Mouse (Mus musculus) heart, embryonic 12.5 days (tissue): ENCODE measurements around the gene Sobp. TPM values are rescaled to one million over a fixed set of nuclear protein-coding genes. Genes with fewer than 3 reads are reported as not detected.

Source experiments
- ATAC-seq: fragments of 200-750 bp; cut with Nextera tagmentation; 2 replicates; pipeline ENCODE4 v1.8.0; 2017; ENCODE audit warnings: moderate TSS enrichment, moderate library complexity; ENCODE audit not compliant: insufficient number of reproducible peaks, low FRiP score
- H3K27ac ChIP-seq: fragments of 300-500 bp; sonication (generic); 2 replicates; pipeline ENCODE4 v1.5.1; 2016; ENCODE audit warnings: mild to moderate bottlenecking, moderate library complexity; ENCODE audit not compliant: poor library complexity, severe bottlenecking
- H3K27me3 ChIP-seq: fragments of 300-500 bp; sonication (generic); replicated peaks from 2 replicates; pipeline ENCODE4 v1.6.1; 2016; ENCODE audit warnings: mild to moderate bottlenecking, moderate library complexity
- H3K36me3 ChIP-seq: fragments of 300-500 bp; sonication (generic); 2 replicates; pipeline ENCODE4 v1.6.1; 2016; ENCODE audit warnings: mild to moderate bottlenecking, moderate library complexity
- H3K4me1 ChIP-seq: fragments of 300-500 bp; sonication (generic); replicated peaks from 2 replicates; pipeline ENCODE4 v1.6.1; 2016; ENCODE audit warnings: mild to moderate bottlenecking
- H3K4me2 ChIP-seq: fragments of 300-500 bp; sonication (generic); 2 replicates; pipeline ENCODE4 v1.6.1; 2016; ENCODE audit warnings: mild to moderate bottlenecking, moderate library complexity
- H3K4me3 ChIP-seq: fragments of 300-500 bp; sonication (generic); 2 replicates; pipeline ENCODE4 v1.5.1; 2016; ENCODE audit warnings: mild to moderate bottlenecking
- H3K9ac ChIP-seq: fragments of 300-500 bp; sonication (generic); 2 replicates; pipeline ENCODE4 v1.6.1; 2016; ENCODE audit warnings: mild to moderate bottlenecking, moderate library complexity
- H3K9me3 ChIP-seq: fragments of 300-500 bp; sonication (generic); replicated peaks from 2 replicates; pipeline ENCODE4 v1.6.1; 2016; ENCODE audit warnings: mild to moderate bottlenecking, moderate library complexity
- WGBS: fragments of 180-500 bp; shearing (Covaris S2); methylation state at CpG from one replicate; pipeline ENCODE4 v1.1.7; 2016; 5-methylcytosine and 5-hydroxymethylcytosine counted together
- polyA plus RNA-seq: library from polyadenylated mRNA; unstranded; fragments of >200 nt; fragmentation: Nextera tagmentation; extraction: Ambion mirVana; gene quantifications from 2 replicates; pipeline ENCODE4 v1.2.1, GENCODE M21; 2016

The Sobp gene
- polyA plus RNA-seq, 1 experiment from 2014 or later: 3.1 TPM

GRCm38 (mm10) chr10:42972504-42973172 is 201.7 kb downstream of the Sobp start:
- H3K9ac ChIP-seq: no peak overlapping the region
- no peak overlapping the region for H3K27ac ChIP-seq
- peak; percentile 45; the same call in 1 of the 2 replicates for ATAC-seq
- no peaks in the 10 kb centered on the region for H3K36me3 ChIP-seq
- H3K4me1 ChIP-seq: peaks cover 7% of the 10 kb centered on the region; the same call in 1 of the 2 replicates
- WGBS: 20% methylated on average over 18 of the region's 18 CpGs
- no peaks in the 10 kb centered on the region for H3K9me3 ChIP-seq
- H3K27me3 ChIP-seq: peaks cover 11% of the 10 kb centered on the region; the same call in 1 of the 2 replicates
- H3K4me2 ChIP-seq: peak overlapping the region; percentile 49
- no peak overlapping the region for H3K4me3 ChIP-seq

DNA sequence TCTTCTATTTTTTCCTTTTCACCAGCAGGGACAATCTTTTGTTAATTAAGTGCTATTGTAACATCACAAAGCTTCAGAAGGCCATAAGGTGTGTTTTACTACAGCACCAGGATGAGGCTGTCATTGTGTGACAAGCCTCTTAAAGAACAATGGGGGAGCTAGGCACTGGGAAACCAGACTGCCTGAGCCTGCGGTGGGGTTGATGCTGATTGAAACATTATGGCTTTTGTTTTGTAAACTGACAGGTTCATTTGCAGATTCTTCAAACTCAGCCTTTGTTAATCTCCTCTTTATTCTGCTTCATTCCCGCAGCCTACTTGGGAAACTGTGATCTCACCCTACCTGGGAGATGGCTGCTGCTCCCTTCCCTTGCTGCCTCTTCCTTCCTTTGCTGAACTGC is 206.0 kb downstream of the Sobp start:
- Histone ChIP-seq H3K27ac (no peak overlapping the region), H3K27me3 (peaks cover 9% of the 10 kb centered on the region; the same call in 1 of the 2 replicates), H3K9ac (no peak overlapping the region), H3K36me3 (no peaks in the 10 kb centered on the region), H3K4me1 (no peaks in the 10 kb centered on the region), H3K4me3 (no peak overlapping the region), H3K9me3 (no peaks in the 10 kb centered on the region), H3K4me2 (no peak overlapping the region)
- 10% methylated on average over 2 of the region's 2 CpGs for WGBS
- no peak for ATAC-seq

GRCm38 (mm10) chr10:42963061-42963460 is 211.3 kb downstream of the Sobp start:
- no peak overlapping the region for H3K4me3 ChIP-seq
- no peak for ATAC-seq
- 91% methylated on average over 2 of the region's 2 CpGs for WGBS
- no peak overlapping the region for H3K27ac ChIP-seq
- H3K9ac ChIP-seq: no peak overlapping the region
- H3K4me1 ChIP-seq: no peaks in the 10 kb centered on the region
- no peaks in the 10 kb centered on the region for H3K27me3 ChIP-seq
- H3K36me3 ChIP-seq: no peaks in the 10 kb centered on the region
- H3K9me3 ChIP-seq: no peaks in the 10 kb centered on the region
- H3K4me2 ChIP-seq: no peak overlapping the region

DNA sequence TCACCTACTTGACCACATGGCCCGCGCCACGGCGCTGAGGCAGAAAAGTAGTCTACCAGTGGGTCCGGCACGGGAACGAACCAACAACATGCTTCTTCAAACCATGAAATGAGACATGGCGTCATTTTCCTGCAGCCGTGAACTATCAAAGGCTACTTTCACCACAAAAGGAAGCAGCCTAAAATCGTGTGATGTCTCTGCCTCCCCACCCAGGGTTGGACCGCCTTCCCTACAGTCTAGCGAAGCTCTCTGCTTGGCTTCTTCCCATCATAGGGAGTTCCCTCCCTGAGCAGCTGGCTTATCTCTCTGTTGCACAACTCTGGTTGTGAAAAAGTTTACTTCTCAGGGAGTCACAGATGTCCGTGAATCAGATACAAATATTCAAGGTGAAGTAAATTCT is 211.7 kb downstream of the Sobp start:
- WGBS: 81% methylated on average over 13 of the region's 13 CpGs

GRCm38 (mm10) chr10:42962181-42962601 is 212.1 kb downstream of the Sobp start:
- peaks cover 4% of the 10 kb centered on the region; the same call in 1 of the 2 replicates for H3K4me1 ChIP-seq
- no peak overlapping the region for H3K27ac ChIP-seq
- H3K9ac ChIP-seq: no peak overlapping the region
- H3K4me3 ChIP-seq: no peak overlapping the region
- WGBS: 76% methylated on average over 6 of the region's 6 CpGs
- peaks cover 4% of the 10 kb centered on the region for H3K27me3 ChIP-seq
- H3K4me2 ChIP-seq: no peak overlapping the region
- H3K9me3 ChIP-seq: no peaks in the 10 kb centered on the region
- no peak for ATAC-seq
- H3K36me3 ChIP-seq: no peaks in the 10 kb centered on the region

More for the DNA sequence above, 211.7 kb downstream of the Sobp start:
- H3K9me3 ChIP-seq: no peaks in the 10 kb centered on the region
- no peaks in the 10 kb centered on the region for H3K36me3 ChIP-seq
- H3K4me1 ChIP-seq: peaks cover 3% of the 10 kb centered on the region; the same call in 1 of the 2 replicates
- ATAC-seq: no peak
- H3K27me3 ChIP-seq: no peaks in the 10 kb centered on the region
- no peak overlapping the region for H3K27ac ChIP-seq
- H3K9ac ChIP-seq: no peak overlapping the region
- no peak overlapping the region for H3K4me2 ChIP-seq
- no peak overlapping the region for H3K4me3 ChIP-seq

DNA sequence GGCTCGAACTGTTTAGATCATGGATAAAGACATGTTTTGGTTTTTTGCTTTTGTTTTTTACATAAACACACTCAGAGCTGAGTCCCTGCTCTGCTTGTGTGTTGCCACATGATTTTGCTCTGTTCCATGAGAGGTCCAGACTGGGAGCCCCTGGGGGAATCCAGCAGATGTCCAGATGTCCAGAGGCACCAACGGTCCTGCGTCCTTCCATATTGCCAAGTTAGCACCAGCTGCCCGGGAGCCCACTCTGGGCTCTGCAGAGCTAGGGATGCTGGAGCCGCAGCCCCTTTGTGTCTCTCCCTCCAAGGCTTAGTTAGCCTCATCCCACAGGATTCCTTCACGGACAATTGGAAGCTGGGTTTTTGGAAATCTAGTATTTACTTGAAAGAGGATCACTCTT is 212.6 kb downstream of the Sobp start:
- no peaks in the 10 kb centered on the region for H3K36me3 ChIP-seq
- no peak overlapping the region for H3K4me2 ChIP-seq
- no peak overlapping the region for H3K9ac ChIP-seq
- no peaks in the 10 kb centered on the region for H3K9me3 ChIP-seq
- peaks cover 9% of the 10 kb centered on the region for H3K27me3 ChIP-seq
- H3K4me1 ChIP-seq: peaks cover 4% of the 10 kb centered on the region; the same call in 1 of the 2 replicates
- H3K27ac ChIP-seq: no peak overlapping the region
- ATAC-seq: no peak
- no peak overlapping the region for H3K4me3 ChIP-seq
- 75% methylated on average over 6 of the region's 6 CpGs for WGBS

DNA sequence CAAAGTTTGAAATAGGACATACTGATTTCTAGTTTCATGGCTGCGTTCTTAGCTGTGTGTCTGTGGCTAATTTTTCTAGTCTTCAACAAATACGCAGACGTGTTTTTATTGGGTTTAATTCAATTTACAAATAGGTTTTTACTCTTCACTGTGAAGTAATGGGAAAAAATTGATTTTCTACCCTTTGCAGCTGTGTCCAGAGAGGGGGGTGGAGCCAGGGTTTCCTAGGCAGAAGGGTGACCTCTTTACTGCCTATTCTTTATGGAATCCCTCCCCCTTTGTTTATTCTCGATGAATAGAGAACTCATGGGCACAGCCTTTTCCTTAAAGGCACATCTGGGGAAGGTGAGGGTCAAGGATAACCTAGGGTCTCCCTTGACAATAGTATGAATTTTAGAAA is 215.6 kb downstream of the Sobp start:
- no peak overlapping the region for H3K27ac ChIP-seq
- H3K4me3 ChIP-seq: no peak overlapping the region
- peak overlapping the region; percentile 66 for H3K4me2 ChIP-seq
- 0 out of 2 replicates have a peak, but pooled peaks cover 3% of the 10 kb centered on the region for H3K9me3 ChIP-seq
- H3K4me1 ChIP-seq: peaks cover 4% of the 10 kb centered on the region; the same call in 1 of the 2 replicates
- no peaks in the 10 kb centered on the region for H3K36me3 ChIP-seq
- no peak for ATAC-seq
- peaks cover 15% of the 10 kb centered on the region for H3K27me3 ChIP-seq
- WGBS: 71% methylated on average over 4 of the region's 4 CpGs
- H3K9ac ChIP-seq: no peak overlapping the region

DNA sequence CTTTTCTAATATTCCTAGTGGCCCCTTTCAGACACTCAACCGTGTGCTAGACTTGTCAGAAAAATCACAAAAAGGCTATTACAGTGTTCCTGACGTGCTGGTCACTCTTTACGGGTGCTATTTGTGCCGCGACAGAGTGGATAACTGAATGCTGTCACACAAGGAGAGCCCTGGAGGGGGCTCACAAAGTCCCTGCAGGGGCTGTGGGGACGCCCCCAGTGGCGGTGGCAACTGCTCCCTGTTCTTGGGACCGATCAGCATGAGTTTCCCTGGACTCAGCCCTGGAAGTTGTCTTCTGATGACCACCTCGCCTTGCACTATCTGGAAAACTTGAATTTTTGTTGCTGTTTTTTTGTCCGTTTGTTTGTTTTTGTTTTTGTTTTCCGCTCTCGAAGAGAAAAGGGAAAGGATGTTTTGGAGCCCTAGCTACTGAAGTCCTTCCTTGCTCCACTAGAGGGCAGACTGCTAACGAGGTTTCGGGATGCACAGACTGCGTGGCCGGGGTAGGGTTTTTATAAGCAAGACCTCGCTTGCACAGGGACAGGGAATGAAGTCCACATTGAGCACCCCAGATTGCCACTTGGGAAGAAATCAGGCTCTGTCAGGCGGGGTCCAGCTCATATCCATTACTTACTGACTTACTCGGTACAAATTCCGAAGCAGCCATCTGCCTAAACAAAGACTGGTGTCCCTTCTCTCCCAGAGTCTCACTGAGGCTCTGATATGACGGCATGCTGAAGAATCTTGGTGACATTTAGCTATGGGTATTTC is 216.3 kb downstream of the Sobp start:
- Histone ChIP-seq H3K4me2 (peak overlapping the region; percentile 66), H3K4me3 (peak overlapping the region; percentile 39), H3K4me1 (peaks cover 4% of the 10 kb centered on the region; the same call in 1 of the 2 replicates), H3K27ac (no peak overlapping the region), H3K27me3 (peaks cover 15% of the 10 kb centered on the region), H3K9ac (peak overlapping the region; percentile 47; the same call in 1 of the 2 replicates), H3K36me3 (no peaks in the 10 kb centered on the region), H3K9me3 (0 out of 2 replicates have a peak, but pooled peaks cover 3% of the 10 kb centered on the region)
- ATAC-seq: peak; percentile 29; the same call in 1 of the 2 replicates
- WGBS: 6% methylated on average over 21 of the region's 21 CpGs

DNA sequence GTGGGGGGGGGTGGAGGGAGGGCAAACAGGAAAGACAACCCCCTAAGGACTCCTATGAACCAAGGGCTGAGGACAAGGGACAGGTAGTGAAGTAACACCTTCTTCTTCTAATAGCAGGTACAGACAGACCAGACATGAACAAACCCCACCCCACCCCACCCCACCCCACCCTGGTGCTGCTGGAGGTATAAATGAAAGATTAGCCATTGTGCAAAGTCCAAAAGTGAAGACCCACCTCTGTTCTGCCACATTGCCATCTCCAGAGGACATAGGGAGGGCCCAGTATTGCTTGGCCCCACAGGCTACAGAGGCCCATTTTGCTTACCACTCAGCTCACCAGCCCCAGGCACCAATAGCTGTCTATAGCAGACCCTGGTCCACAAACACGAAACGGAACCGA is 219.1 kb downstream of the Sobp start:
- H3K4me2 ChIP-seq: no peak overlapping the region
- peaks cover 15% of the 10 kb centered on the region for H3K27me3 ChIP-seq
- H3K4me1 ChIP-seq: peaks cover 26% of the 10 kb centered on the region
- H3K27ac ChIP-seq: no peak overlapping the region
- no peak overlapping the region for H3K4me3 ChIP-seq
- WGBS: 90% methylated on average over 3 of the region's 3 CpGs
- no peak for ATAC-seq
- H3K9ac ChIP-seq: no peak overlapping the region
- 0 out of 2 replicates have a peak, but pooled peaks cover 3% of the 10 kb centered on the region for H3K9me3 ChIP-seq
- no peaks in the 10 kb centered on the region for H3K36me3 ChIP-seq

DNA sequence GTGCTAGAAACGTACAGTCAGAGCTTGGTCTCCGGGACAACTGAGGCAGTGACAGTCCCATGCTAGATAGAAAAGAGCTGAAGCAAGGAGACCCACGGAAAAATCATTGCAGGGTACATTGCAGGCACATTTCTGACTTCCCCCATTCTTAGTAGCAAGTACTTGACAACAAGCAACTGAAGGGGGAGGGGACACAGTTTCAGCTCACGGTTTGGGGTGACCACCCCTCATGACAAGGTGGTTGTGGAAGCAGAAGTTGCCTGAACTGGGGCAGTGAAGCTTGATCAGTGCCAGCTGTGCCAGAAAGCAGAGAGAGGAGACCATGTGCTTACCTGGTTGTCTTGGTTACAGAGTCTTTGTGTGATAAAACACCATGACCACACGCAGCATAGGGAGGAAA is 220.7 kb downstream of the Sobp start:
- no peak for ATAC-seq
- Histone ChIP-seq H3K4me3 (no peak overlapping the region), H3K4me2 (no peak overlapping the region), H3K27me3 (peaks cover 15% of the 10 kb centered on the region), H3K9ac (no peak overlapping the region), H3K9me3 (0 out of 2 replicates have a peak, but pooled peaks cover 3% of the 10 kb centered on the region), H3K4me1 (peaks cover 40% of the 10 kb centered on the region), H3K36me3 (no peaks in the 10 kb centered on the region), H3K27ac (no peak overlapping the region)
- WGBS: 64% methylated on average over 5 of the region's 5 CpGs
